Mouse (Mus musculus) MEL-GATA-1-ER (cell line): Measurements from ENCODE around the gene March10.

Experiments
- DNase-seq: peaks from one replicate; pipeline ENCODE4 v3.0.0-alpha.2; 2012; ENCODE audit warnings: low read depth; ENCODE audit errors: extremely low read depth

The March10 gene

DNA sequence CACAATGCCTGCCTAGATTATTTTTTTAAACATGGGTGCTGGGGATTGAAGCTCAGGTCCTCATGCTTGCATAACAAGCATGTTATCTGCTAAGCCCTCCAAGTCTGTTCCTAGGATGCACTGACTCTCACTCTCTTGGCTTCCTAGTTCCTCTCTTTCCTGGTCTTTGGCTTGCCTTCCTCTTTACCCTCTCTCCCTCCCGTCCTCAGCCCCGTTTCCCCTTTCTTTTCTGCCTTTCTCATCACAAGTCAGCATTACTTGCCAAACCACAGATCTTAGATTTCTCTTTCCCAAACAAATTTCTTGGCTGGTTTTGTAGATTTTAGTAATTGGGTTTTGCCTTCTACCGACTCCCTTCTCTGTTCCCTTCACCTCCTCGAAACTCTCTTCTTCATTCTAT lies 10.2 kb upstream of the March10 start:
- DNase-seq: peak; percentile 4

DNA sequence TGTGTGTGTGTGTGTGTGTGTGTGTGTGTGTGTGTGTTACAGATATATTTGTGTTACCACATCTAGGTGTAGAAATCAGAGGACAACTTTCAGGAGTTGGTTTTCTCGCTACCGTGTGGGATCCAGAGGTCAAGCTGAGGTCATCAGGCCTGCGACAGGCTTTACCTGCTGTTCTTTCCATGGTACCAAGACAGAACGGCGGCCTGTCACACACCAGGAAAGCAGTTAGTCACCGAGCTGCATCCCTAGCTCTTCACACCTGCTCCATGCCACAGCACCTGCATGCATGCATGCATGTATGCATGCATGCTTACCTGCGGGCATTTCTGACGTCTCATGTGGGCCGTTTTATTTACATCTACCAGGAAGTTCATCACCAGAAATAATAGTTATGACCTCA lies 9.0 kb upstream of the March10 start:
- DNase-seq: no peak

DNA sequence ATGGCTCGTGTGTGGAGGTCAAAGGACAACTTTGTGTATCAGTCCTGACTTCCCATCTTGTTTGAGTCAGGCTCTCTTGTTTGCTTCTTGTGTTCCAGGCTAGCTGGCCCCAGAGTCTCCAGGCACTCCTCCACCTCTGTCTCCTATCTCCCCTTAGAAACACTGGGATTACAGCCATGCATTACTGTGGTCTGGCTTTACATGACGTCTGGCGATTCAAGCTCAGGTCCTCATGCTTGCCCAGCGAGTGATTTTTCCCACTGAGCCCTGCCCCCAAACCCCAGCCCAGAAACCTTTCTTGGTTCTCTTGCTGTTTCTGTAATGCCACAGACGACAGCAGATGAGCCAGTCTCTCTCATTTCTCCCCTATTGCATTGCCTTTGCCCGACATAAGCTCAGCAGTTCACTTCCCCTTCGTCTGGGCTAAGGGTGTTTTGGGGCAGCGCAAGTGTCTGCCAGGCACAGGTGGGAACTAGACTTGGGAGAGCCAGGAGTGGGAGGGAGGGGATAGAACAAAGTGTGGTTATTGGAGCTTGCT lies 8.0 kb upstream of the March10 start:
- DNase-seq: no peak

DNA sequence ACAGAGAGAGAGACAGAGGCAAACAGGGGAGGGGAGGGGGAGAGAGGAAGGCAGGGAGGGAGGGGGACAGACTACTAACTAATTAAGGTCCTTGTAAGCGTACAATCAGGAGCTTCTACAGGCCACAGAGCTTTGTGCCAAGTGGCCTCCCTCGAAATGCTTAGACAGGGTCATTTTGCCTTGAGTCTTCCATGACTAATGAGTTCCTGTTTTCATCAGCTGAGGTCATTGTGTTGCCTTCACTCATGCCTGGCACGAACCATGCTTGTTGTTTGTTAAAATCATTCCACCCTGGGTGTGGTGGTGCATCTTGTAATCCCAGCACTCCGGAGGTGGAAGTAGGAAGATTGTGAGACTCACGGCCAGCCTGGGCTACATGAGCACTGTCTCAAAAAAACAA lies 3.4 kb upstream of the March10 start:
- DNase-seq: no peak

DNA sequence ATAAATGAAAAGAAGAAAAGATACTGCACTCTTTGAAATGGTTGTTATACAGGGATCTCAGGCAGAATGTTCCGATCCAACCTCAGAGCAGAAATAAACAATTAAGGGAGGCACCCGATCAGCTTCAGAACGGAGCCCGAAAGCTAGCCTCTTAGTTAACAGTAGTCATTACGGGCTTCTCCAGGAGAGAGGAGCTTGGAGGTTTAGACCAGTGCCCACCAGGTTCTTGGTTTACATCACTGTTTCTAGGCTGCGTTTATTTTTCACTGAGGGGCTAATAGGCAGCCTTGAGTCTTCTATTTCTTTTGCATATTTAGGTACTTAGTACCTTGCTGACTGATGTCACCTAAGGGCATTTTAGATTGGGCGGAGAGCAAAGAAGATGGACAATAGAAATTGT lies 506 bp upstream of the March10 start:
- DNase-seq: no peak

DNA sequence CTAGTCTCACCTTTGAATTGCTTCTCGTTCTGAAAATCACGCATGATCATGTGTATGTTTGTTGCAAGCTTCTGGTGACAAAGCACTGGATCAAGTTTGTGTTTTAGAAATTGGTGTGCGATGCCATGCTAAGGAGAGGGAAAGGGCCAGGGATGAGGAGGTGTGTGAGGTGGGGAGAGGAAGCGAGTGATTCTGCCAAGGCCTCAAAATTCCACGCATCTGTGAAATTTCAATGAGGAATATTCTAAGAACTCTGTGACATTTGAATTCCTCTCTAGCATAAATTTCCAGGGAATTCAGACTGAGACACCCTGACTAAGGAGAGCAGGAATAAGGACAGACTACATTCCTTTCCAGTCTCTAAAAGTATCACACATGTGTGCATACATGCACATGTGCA lies 1.4 kb downstream of the March10 start:
- DNase-seq: no peak

DNA sequence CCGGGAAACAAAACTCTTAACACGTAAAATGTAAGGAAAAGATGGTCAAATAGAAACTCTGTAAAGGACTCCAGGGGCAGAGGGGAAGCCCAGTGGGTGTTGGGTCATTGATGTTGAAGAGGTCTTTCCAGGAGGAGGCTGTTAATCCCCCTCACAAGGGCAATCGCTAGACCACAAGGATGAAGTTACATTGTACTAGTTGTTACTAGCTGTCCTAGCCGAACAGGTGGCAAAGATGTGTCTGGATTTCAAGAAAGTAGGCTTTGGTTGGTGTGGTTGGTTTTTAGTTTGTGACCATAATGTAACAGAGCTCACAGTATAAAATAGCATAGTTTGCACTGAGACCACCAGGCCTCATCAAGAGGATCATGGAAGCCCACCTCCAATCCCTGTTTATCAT lies 3.5 kb downstream of the March10 start:
- DNase-seq: no peak

DNA sequence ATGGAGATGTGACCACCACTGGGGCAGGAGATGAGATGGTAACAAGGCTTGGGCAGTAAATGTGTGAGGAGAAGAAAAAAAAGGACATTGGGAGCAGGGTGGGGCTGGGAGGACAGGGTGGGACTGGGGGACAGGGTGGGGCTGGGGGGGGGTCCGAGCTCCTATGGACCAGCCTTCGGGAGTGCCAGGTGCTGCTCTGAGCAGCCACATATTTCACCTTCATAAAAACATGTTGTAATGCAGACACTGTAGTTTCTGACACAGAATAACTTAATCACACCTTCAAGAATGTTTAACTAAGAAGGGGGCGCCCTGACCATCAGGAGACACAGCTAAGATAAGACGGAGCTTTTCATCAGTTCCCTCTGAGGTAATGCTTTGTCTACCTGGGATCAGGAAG lies 4.0 kb downstream of the March10 start:
- DNase-seq: no peak

DNA sequence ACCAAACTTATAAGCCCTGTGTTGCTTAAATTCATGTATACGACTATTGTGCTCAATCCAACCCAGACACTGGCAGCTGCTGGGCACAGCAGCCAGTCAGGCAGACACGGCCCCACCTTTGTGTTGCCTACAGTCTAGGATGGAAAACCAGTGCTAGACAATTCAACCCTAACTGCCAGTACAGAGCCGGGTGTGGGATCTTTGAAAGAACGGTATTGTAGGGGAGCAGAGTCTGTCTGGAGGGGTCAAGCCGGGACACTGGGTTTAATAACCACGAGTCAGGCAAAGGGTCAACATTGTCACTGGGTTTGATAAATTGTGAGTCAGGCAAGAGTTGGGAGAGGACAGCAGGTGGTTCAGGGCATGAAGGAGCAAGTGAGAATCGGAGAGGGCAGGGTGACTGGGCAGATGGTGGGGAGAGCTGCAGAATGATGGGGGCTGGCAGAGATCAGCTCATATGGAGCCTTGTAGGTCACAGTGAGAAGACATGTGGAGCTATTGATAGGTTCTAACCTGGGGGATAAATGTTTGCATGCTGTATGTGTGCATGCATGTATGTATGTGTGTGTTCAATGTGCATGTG lies 4.9 kb downstream of the March10 start:
- DNase-seq: no peak

DNA sequence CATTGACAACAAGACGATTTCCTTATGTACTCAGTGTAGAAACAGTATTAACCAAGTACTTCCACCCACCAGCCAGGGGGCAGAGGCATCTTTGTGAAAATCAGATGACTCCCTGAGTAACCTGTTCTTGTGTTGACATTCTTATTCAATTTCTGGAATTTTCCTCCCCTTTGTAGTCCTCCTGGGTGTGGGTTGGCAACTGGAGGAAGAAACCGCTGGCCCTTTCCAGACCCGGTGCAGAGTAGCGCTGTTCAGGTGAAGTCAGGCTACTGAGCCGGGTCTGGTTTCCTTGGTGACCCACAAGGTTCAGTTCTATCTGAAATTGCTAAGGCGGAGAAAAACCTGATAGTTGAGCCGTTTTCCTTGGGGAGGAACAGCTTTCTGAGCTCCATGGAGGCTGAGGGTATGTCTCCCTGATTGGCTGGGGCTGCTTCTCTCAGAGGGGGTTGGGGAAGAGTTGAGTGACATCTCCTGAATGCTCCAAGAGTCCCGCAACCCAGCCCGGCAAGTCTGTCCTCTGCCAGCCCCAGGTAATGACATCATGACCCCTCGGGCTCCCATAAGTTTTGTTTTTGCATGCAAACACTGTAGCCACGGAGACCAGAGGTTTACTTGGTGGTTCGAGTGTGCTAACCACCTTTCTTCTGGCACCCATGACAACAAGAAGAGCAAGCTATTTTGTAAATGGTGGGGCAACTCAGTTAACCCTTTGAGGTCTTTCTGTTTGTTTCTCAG lies 6.8 kb downstream of the March10 start:
- DNase-seq: no peak

DNA sequence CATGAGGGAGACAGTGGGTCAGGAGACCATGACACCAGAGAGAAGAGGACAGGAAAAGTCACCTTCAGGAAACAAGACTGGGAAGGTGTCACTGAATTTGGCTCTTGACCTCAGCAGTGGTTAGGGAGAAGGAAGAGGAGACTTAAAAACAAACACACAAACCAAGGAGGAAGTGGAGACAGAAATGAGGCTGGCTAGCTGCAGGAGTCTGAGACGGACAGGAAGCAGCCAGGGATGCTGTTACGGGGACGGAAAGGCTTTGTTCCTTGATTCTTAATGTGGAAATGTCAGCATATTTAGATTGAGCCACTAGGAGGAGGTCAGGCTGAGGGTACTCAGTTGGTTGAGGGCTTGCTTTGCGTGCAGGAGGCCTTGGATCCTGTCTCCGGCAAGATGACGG lies 8.9 kb downstream of the March10 start:
- no peak for DNase-seq

DNA sequence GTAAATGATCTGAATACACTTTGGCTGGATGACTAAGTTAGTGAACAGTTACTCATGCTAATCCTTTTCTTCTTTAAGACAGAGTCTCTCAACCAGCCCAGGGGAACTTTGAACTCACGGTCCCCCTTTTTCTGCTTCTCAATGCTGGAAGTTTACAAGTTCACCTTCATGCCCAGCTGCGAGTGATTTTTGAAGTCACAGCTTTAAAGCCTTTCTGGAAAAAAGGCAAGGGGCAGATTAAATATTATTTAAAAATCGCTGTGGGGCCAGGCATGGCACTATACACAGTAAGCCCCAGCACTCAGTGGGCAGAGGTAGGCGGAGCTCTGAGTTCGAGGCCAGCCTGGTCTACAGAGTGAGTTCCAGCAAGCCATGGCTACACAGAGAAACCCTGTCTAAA lies 10.3 kb downstream of the March10 start:
- DNase-seq: no peak

DNA sequence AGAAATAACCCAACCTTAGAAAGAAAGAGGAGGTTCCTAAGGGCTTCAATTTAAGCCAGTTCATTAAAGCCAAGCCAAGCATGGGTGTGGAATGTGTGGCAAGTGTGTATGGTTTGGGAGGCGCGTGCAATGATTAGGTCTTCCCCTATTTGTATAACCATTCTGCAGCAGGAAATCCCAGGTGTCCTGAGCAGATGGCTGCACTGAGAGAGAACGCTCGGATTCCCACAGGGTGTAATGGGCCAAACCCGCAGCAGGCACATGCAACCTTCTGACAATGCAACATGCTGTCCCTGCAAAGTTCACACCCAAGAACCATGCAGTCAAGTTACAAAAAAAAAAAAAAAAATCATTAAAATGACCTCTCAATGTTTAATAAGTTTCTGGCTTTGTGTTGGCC lies 10.8 kb downstream of the March10 start:
- DNase-seq: no peak

DNA sequence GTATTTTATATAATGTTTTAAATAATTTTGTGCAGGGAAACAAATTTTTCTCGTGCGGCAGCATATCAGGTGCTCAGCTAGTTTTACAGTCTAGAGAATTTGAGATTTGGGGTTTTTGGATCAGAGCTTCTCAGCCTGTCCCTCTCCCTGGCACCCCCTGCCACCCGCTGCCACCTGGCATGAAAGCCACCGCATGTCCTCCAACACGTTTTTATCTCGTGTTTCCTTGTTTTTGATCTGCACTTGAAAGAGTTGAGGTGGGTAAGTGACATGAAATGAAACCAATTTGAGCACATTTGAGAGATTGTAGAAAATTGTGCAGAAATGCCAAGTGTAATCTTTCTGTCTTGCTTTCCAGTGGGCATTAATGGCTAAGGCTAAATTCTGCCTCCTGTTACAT lies 11.6 kb downstream of the March10 start:
- no peak for DNase-seq

DNA sequence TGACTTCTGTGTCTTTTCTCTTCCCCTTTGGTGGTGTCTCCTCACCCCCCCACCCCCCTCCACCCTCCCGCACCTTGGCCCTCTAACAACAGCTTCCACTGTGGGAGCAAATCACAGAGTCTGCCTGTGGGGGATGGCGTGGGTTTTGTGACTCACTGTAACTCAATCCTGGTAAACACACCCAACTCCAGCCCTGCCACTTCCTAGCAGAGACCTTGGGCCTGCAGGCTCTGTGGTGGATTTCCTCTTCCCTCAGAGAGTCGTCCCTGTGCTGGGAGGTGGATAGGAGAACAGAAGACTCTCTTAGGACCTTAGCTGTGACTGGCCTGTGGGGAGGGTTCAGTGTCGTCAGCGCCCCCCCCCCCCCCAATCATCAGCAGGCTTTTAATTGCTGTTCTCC lies 13.0 kb downstream of the March10 start:
- no peak for DNase-seq

DNA sequence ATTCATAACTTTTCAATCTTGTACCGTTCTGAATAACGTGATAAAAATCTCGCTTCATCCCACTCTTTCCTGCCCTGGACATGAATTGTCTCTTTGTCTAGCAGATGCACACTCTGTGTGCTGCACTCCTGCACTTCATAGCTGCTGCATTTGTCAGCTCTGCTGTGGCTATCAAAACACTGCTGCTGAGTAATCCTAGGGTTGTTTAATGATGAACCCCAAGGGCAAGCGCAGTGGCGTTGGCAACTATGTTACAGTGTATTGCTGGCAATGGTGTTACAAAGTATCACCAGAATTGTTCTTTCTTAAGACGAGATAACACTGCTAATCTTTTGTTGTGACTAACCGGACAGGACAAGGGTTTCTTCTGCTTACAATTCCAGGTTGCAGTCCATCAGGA lies 16.7 kb downstream of the March10 start:
- DNase-seq: no peak

DNA sequence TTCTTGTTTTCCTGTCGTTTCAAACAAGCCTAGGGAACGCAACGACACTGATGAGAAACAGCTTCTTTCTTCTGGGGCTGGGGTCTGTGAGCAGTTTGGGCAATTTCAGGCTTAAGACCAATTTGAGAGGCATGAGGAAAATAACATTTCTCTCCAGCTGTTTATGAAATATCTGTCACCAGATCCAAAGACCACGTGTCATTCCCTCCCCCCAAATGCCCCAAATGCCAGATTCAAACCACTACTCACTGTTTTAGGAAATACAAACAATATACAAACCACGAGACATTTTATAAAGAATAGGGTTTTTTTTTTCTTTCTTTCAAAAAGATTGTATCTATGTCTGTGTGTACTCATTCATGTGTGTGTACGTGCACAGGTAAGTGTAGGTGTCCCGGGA lies 17.6 kb downstream of the March10 start:
- DNase-seq: no peak

DNA sequence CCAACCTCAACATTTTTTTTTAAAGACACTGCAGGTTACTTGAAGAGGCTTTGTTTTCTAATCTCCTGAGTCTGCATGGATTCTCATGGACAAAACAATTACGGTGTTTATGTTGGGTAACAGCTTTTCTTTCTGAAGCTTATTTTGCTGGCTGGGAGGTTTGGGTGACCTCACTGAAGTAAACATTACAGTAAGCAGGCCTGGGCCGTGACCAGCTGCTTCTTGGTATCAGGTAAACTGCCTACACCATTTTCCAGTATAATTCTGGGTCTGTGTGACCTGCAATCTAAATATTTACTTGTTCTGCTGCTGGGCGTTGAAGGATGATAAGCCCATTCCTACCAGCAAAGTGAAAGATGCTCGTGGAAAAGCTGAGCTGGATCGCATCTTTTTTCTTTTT lies 30.1 kb downstream of the March10 start:
- no peak for DNase-seq

DNA sequence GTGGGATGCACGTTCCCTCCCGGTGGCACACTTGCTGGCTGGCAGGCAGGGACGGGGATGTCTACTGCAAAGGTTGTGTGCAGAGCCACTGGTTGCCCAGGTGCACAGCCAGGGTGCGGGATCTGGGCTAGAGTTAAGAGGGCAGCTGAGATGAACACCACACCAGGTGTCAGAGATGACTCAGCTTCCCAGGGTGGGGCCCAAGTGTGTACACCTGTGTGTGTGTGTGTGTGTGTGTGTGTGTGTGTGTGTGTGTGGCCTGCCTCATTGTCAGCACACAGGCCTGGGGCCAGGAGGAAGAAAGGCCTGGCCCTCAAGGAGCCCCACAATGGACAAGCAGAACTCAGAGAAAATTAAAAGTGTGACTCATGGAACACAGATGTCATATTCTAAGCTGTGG lies 31.9 kb downstream of the March10 start:
- no peak for DNase-seq

DNA sequence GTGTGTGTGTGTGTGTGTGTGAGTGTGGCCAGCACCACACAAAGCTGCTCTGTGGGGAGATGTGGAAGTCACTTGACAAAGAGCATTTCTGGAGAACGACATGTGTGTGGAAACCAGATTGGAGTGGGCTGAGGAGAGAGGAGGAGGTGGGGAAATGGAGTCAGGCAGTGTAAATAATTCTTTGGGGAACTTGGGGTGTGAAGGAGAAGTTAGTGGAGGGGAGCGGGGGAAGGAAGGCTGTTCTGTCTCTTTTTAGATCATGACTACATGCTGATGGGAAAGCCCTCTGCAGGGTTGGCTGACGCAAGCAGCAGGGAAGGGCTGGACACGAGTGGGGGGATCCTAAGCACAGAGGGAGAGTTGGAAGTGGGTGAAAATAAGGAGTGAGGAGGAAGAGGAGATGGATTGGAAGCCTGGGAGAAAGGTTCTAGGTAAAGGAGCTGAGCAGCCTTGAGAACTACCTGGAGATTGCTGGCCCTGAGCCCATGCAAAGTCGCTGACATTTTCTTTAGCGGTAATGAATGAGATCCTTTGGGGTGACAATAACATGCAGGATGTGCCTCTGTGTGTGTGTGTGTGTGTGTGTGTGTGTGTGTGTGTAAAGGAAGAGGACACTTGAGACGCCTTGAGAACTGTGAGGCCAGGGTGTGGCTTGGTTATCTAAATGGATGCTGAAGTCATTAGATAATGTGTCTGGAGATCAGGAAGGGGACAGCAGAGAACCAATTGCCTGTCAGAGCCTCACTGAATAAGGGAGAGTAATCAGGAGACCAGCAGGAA lies 35.7 kb downstream of the March10 start:
- no peak for DNase-seq

DNA sequence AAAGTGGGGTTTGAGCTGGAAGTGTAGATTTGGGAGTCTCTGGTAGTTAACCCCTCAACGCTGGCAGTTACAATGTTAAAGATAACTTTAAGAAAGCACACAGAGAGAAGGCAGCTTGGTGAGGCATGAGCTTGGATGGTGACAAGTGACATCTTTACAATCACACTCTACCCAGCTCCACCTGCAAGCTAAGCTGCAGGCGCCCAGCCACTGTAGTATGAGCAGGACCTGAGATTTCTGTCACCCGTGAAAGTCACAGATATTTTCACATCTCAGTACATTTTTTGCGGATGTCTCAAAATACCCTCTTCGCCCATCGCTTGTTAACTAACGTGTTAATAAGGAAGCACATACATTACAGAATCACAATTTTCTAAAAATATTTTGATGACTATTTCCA lies 36.6 kb downstream of the March10 start:
- DNase-seq: no peak

DNA sequence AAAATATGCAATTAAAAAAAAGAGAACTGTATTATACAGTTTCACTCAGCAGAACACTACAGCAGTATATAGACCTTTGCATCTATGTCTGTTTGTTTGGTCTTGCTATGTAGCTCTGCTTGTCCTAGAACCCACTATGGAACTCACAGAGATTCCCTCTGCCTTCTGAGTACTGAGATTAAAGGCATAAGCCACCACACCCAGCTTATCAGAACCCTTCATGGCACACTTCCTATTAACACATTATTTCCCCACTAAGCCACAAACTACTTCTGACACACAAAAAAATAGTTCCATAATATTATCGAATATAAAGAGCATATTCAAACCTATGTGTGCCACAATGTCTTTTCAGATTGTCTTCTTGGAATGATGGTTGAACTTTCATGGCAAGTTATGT lies 42.5 kb downstream of the March10 start:
- peak; percentile 18 for DNase-seq

DNA sequence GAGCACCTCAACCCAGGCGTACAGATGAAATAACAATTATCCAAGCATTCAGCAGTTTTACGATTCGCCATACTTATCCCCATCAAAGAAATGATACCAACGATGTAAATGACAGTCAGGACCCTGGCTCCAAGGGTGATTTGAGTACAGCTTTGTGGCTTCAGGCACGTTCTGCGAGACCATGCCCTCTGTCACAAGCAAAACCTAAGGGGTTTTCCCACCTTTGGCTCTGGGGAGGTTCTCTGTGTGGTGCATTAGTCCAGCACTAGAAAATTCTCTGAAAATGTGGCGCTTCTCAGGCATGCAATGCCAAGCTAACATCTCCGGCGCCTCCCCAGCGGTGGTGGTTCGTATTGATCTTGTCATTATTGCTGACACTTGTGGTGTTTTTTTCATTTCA lies 47.1 kb downstream of the March10 start:
- DNase-seq: no peak
